Mouse (Mus musculus): ENCODE measurements around the gene Idua. TPM values are rescaled to one million over a fixed set of nuclear protein-coding genes. Genes with fewer than 3 reads are reported as not detected.

Gene Idua
- polyA plus RNA-seq, 1 experiment from 2014 or later = 11.5 TPM

GRCm38 (mm10) chr5:108658611-108659010, 1.5 kb upstream of the Idua start:
- H3K9me3 ChIP-seq (ENCODE audit: control insufficient read depth, low read length) = no peaks in the 10 kb centered on the region
- H3K9ac ChIP-seq (ENCODE audit: low read length) = no peak overlapping the region
- DNase-seq (ENCODE audit: low spot score) (peak; percentile 30), ATAC-seq (replicated peaks; ENCODE audit: low FRiP score) (no peak)
- no peak overlapping the region for H3K4me2 ChIP-seq (ENCODE audit: low read depth, low read length, severe bottlenecking)
- peaks cover 5% of the 10 kb centered on the region for H3K4me1 ChIP-seq (replicated peaks; ENCODE audit: control insufficient read depth, insufficient read depth, low read length)
- peaks cover 5% of the 10 kb centered on the region; the same call in 1 of the 2 replicates for H3K36me3 ChIP-seq (ENCODE audit: control insufficient read depth, insufficient read depth, low read length)
- 91% methylated on average over 1 of the region's 1 CpGs for WGBS
- H3K27me3 ChIP-seq (ENCODE audit: control insufficient read depth, insufficient read depth, low read length) = no peaks in the 10 kb centered on the region
- H3K27ac ChIP-seq (ENCODE audit: low read depth, low read length) = no peak overlapping the region
- H3K4me3 ChIP-seq (ENCODE audit: low read depth, low read length) = no peak overlapping the region

GRCm38 (mm10) chr5:108660632-108661268, 619 bp downstream of the Idua start:
- ATAC-seq (replicated peaks; ENCODE audit: low FRiP score) (peak; percentile 98), DNase-seq (ENCODE audit: low spot score) (peak; percentile 94)
- WGBS = 10% methylated on average over 36 of the region's 36 CpGs
- no peaks in the 10 kb centered on the region for H3K9me3 ChIP-seq (ENCODE audit: control insufficient read depth, low read length)
- H3K9ac ChIP-seq (ENCODE audit: low read length) = peak overlapping the region; percentile 86
- H3K27me3 ChIP-seq (ENCODE audit: control insufficient read depth, insufficient read depth, low read length) = no peaks in the 10 kb centered on the region
- peaks cover 5% of the 10 kb centered on the region for H3K4me1 ChIP-seq (replicated peaks; ENCODE audit: control insufficient read depth, insufficient read depth, low read length)
- H3K4me3 ChIP-seq (ENCODE audit: low read depth, low read length) = peak overlapping the region; percentile 74
- H3K27ac ChIP-seq (ENCODE audit: low read depth, low read length) = no peak overlapping the region
- H3K36me3 ChIP-seq (ENCODE audit: control insufficient read depth, insufficient read depth, low read length) = no peaks in the 10 kb centered on the region; the same call in 1 of the 2 replicates
- peak overlapping the region; percentile 93 for H3K4me2 ChIP-seq (ENCODE audit: low read depth, low read length, severe bottlenecking)

- 86% methylated on average over 4 of the region's 4 CpGs for WGBS
- H3K9me3 ChIP-seq (ENCODE audit: control insufficient read depth, low read length) = no peaks in the 10 kb centered on the region
- H3K4me1 ChIP-seq (replicated peaks; ENCODE audit: control insufficient read depth, insufficient read depth, low read length) = peaks cover 5% of the 10 kb centered on the region
- DNase-seq (ENCODE audit: low spot score) (no peak), ATAC-seq (replicated peaks; ENCODE audit: low FRiP score) (no peak)
- no peak overlapping the region for H3K4me3 ChIP-seq (ENCODE audit: low read depth, low read length)
- no peaks in the 10 kb centered on the region for H3K36me3 ChIP-seq (ENCODE audit: control insufficient read depth, insufficient read depth, low read length)
- H3K27me3 ChIP-seq (ENCODE audit: control insufficient read depth, insufficient read depth, low read length) = no peaks in the 10 kb centered on the region
- no peak overlapping the region for H3K9ac ChIP-seq (ENCODE audit: low read length)
- H3K27ac ChIP-seq (ENCODE audit: low read depth, low read length) = no peak overlapping the region
- H3K4me2 ChIP-seq (ENCODE audit: low read depth, low read length, severe bottlenecking) = no peak overlapping the region
Measured at GRCm38 (mm10) chr5:108662772-108663171, 2.6 kb downstream of the Idua start.

- no peak overlapping the region for H3K9ac ChIP-seq (ENCODE audit: low read length)
- no peaks in the 10 kb centered on the region for H3K36me3 ChIP-seq (ENCODE audit: control insufficient read depth, insufficient read depth, low read length)
- no peak for ATAC-seq (replicated peaks; ENCODE audit: low FRiP score)
- H3K4me1 ChIP-seq (replicated peaks; ENCODE audit: control insufficient read depth, insufficient read depth, low read length) = peaks cover 9% of the 10 kb centered on the region
- no peak overlapping the region for H3K27ac ChIP-seq (ENCODE audit: low read depth, low read length)
- 41% methylated on average over 3 of the region's 3 CpGs for WGBS
- H3K27me3 ChIP-seq (ENCODE audit: control insufficient read depth, insufficient read depth, low read length) = no peaks in the 10 kb centered on the region
- no peak overlapping the region for H3K4me2 ChIP-seq (ENCODE audit: low read depth, low read length, severe bottlenecking)
- no peak for DNase-seq (ENCODE audit: low spot score)
- no peak overlapping the region for H3K4me3 ChIP-seq (ENCODE audit: low read depth, low read length)
- H3K9me3 ChIP-seq (ENCODE audit: control insufficient read depth, low read length) = no peaks in the 10 kb centered on the region
Measured at GRCm38 (mm10) chr5:108665066-108665465, 4.9 kb downstream of the Idua start.

- Histone ChIP-seq H3K27me3 (ENCODE audit: control insufficient read depth, insufficient read depth, low read length) (no peaks in the 10 kb centered on the region), H3K9ac (ENCODE audit: low read length) (no peak overlapping the region), H3K27ac (ENCODE audit: low read depth, low read length) (no peak overlapping the region), H3K36me3 (ENCODE audit: control insufficient read depth, insufficient read depth, low read length) (peaks cover 2% of the 10 kb centered on the region; the same call in 1 of the 2 replicates), H3K4me3 (ENCODE audit: low read depth, low read length) (no peak overlapping the region), H3K4me1 (replicated peaks; ENCODE audit: control insufficient read depth, insufficient read depth, low read length) (peaks cover 7% of the 10 kb centered on the region; the same call in 1 of the 2 replicates), H3K4me2 (ENCODE audit: low read depth, low read length, severe bottlenecking) (no peak overlapping the region), H3K9me3 (ENCODE audit: control insufficient read depth, low read length) (no peaks in the 10 kb centered on the region)
- no peak for DNase-seq (ENCODE audit: low spot score)
- no peak for ATAC-seq (replicated peaks; ENCODE audit: low FRiP score)
- 80% methylated on average over 2 of the region's 2 CpGs for WGBS
Measured at GRCm38 (mm10) chr5:108667370-108667769, 7.2 kb downstream of the Idua start.

GRCm38 (mm10) chr5:108668387-108668932, 8.3 kb downstream of the Idua start:
- peaks cover 2% of the 10 kb centered on the region; the same call in 1 of the 2 replicates for H3K36me3 ChIP-seq (ENCODE audit: control insufficient read depth, insufficient read depth, low read length)

GRCm38 (mm10) chr5:108668977-108669936, 9.1 kb downstream of the Idua start, which contains the start of gene Dgkq:
Dgkq (minus strand) TSS chr5:108669672.
- H3K27me3 ChIP-seq (ENCODE audit: control insufficient read depth, insufficient read depth, low read length) = no peaks in the 10 kb centered on the region
- H3K9me3 ChIP-seq (ENCODE audit: control insufficient read depth, low read length) = no peaks in the 10 kb centered on the region
- peak within 1 kb of the TSS; percentile 84 for H3K4me2 ChIP-seq (ENCODE audit: low read depth, low read length, severe bottlenecking)
- peak; percentile 87 for DNase-seq (ENCODE audit: low spot score)
- H3K4me1 ChIP-seq (replicated peaks; ENCODE audit: control insufficient read depth, insufficient read depth, low read length) = peaks cover 7% of the 10 kb centered on the region; the same call in 1 of the 2 replicates
- peak within 1 kb of the TSS; percentile 82 for H3K9ac ChIP-seq (ENCODE audit: low read length)
- H3K27ac ChIP-seq (ENCODE audit: low read depth, low read length) = peak within 1 kb of the TSS; percentile 42; the same call in 1 of the 2 replicates
- H3K36me3 ChIP-seq (ENCODE audit: control insufficient read depth, insufficient read depth, low read length) = peaks cover 2% of the 10 kb centered on the region; the same call in 1 of the 2 replicates
- ATAC-seq (replicated peaks; ENCODE audit: low FRiP score) = peak; percentile 88
- 7% methylated on average over 43 of the region's 43 CpGs for WGBS
- H3K4me3 ChIP-seq (ENCODE audit: low read depth, low read length) = peak within 1 kb of the TSS; percentile 48

More at GRCm38 (mm10) chr5:108668387-108668932, 8.3 kb downstream of the Idua start:
- no peak for ATAC-seq (replicated peaks; ENCODE audit: low FRiP score)
- peak overlapping the region; percentile 48 for H3K4me3 ChIP-seq (ENCODE audit: low read depth, low read length)
- H3K4me1 ChIP-seq (replicated peaks; ENCODE audit: control insufficient read depth, insufficient read depth, low read length) = peaks cover 7% of the 10 kb centered on the region; the same call in 1 of the 2 replicates
- H3K4me2 ChIP-seq (ENCODE audit: low read depth, low read length, severe bottlenecking) = peak overlapping the region; percentile 84
- no peak overlapping the region; the same call in 1 of the 2 replicates for H3K27ac ChIP-seq (ENCODE audit: low read depth, low read length)
- 18% methylated on average over 3 of the region's 3 CpGs for WGBS
- peak overlapping the region; percentile 82 for H3K9ac ChIP-seq (ENCODE audit: low read length)
- no peaks in the 10 kb centered on the region for H3K9me3 ChIP-seq (ENCODE audit: control insufficient read depth, low read length)
- H3K27me3 ChIP-seq (ENCODE audit: control insufficient read depth, insufficient read depth, low read length) = no peaks in the 10 kb centered on the region
- DNase-seq (ENCODE audit: low spot score) = no peak

GRCm38 (mm10) chr5:108669986-108670385, 9.9 kb downstream of the Idua start:
- H3K27me3 ChIP-seq (ENCODE audit: control insufficient read depth, insufficient read depth, low read length) = no peaks in the 10 kb centered on the region
- peak overlapping the region; percentile 84 for H3K4me2 ChIP-seq (ENCODE audit: low read depth, low read length, severe bottlenecking)
- no peaks in the 10 kb centered on the region for H3K9me3 ChIP-seq (ENCODE audit: control insufficient read depth, low read length)
- WGBS = 85% methylated on average over 9 of the region's 9 CpGs
- no peak overlapping the region for H3K27ac ChIP-seq (ENCODE audit: low read depth, low read length)
- no peak for ATAC-seq (replicated peaks; ENCODE audit: low FRiP score)
- peak overlapping the region; percentile 82 for H3K9ac ChIP-seq (ENCODE audit: low read length)
- DNase-seq (ENCODE audit: low spot score) = no peak
- H3K4me3 ChIP-seq (ENCODE audit: low read depth, low read length) = peak overlapping the region; percentile 48; the same call in 1 of the 2 replicates
- H3K4me1 ChIP-seq (replicated peaks; ENCODE audit: control insufficient read depth, insufficient read depth, low read length) = peaks cover 7% of the 10 kb centered on the region; the same call in 1 of the 2 replicates
- H3K36me3 ChIP-seq (ENCODE audit: control insufficient read depth, insufficient read depth, low read length) = peaks cover 2% of the 10 kb centered on the region; the same call in 1 of the 2 replicates

All from forebrain, embryonic 11.5 days (tissue).